Mouse (Mus musculus) small intestine, adult 10 weeks (tissue): Measurements from ENCODE around the gene Hdac11. TPM values are rescaled to one million over a fixed set of nuclear protein-coding genes. Genes with fewer than 3 reads are reported as not detected.

Experiments used
- polyA plus RNA-seq: library from polyadenylated mRNA; stranded (reverse); fragments of 350-450 nt; fragmentation: Illumina TruSeq; extraction: RNeasy Lipid Tissue Mini Kit (QIAGEN cat#74804); gene quantifications from one replicate; pipeline ENCODE4 v1.2.3, GENCODE M21; 2014; ENCODE audit warnings: low replicate concordance

Gene Hdac11
- 1.4 TPM for polyA plus RNA-seq

GRCm38 (mm10) chr6:91156554-91157236, at the start of gene Hdac11:
Gene Hdac11 (plus strand): TSS chr6:91156665.

GRCm38 (mm10) chr6:91116244-91117145, 40.0 kb upstream of the Hdac11 start, which contains the start of gene Nup210:
Gene Nup210 (minus strand): TSS chr6:91116829.

GRCm38 (mm10) chr6:91212155-91212554, 55.7 kb downstream of the Hdac11 start, which contains the start of gene Fbln2:
Gene Fbln2 (plus strand): TSS chr6:91212455.

Other genes with a start within 250 kb of the Hdac11 start
- gene Iqsec1, start 168.0 kb upstream of the Hdac11 start, polyA plus RNA-seq, result 5.2 TPM
- gene Nup210, start 39.8 kb upstream of the Hdac11 start, polyA plus RNA-seq, result 1.3 TPM
- gene Fbln2, start 55.8 kb downstream of the Hdac11 start, polyA plus RNA-seq, result 1.3 TPM